Mouse (Mus musculus): ENCODE results near the gene Kcne3. TPM values are rescaled to one million over a fixed set of nuclear protein-coding genes. Genes with fewer than 3 reads are reported as not detected.

Kcne3 gene
- total RNA-seq, 1 experiment: not detected

- no peak overlapping the region for H3K4me3 ChIP-seq (ENCODE audit: insufficient read depth in 1 of 2, low read depth in 1 of 2, low read length in 2 of 2, poor library complexity in 1 of 2, severe bottlenecking in 1 of 2)
- no peak for DNase-seq (ENCODE audit: low read depth, low spot score)
- in situ Hi-C loops (cut with MboI; ENCODE audit: low sequenced_read_pairs in 2 of 2, unreplicated experiment in 2 of 2): no loop called here
- no peaks in the 10 kb centered on the region for H3K36me3 ChIP-seq (ENCODE audit: control insufficient read depth, insufficient read depth, low read length, poor library complexity, severe bottlenecking)
- H3K9ac ChIP-seq (ENCODE audit: insufficient read depth, low read depth, low read length, poor library complexity, severe bottlenecking): no peak overlapping the region
- H3K27ac ChIP-seq (ENCODE audit: insufficient read depth, low read depth, low read length, poor library complexity, severe bottlenecking): no peak overlapping the region
- no peaks in the 10 kb centered on the region for H3K9me3 ChIP-seq (ENCODE audit: control insufficient read depth, insufficient read depth, low read depth, low read length)
- no peaks in the 10 kb centered on the region; a peak in 1 of 4 replicates for H3K4me1 ChIP-seq (ENCODE audit: control insufficient read depth in 2 of 2, insufficient read depth in 2 of 2, low read length in 2 of 2, poor library complexity in 1 of 2)
- TF ChIP-seq HCFC1 (IDR thresholded peaks at IDR 0.05; ENCODE audit: borderline replicate concordance, insufficient read depth, low read length): no peak
- TF ChIP-seq ZNF384 (IDR thresholded peaks at IDR 0.05; ENCODE audit: low read depth, low read length): no peak
- no peak for TF ChIP-seq CHD2 (IDR thresholded peaks at IDR 0.05; ENCODE audit: low read depth, low read length)
- TF ChIP-seq MAFK (IDR thresholded peaks at IDR 0.05; ENCODE audit: insufficient read depth, low read depth, low read length): no peak
These were observed 57.4 kb downstream of the Kcne3 start for GRCm38 (mm10) chr7:100233681-100234080.

Other genes with a start within 250 kb of the Kcne3 start
- gene Rnf169, start 196.1 kb upstream of the Kcne3 start, total RNA-seq (2012; rRNA removed): 19.2 and 26.4 TPM in 2 replicates
- gene Chrdl2, start 170.3 kb upstream of the Kcne3 start, total RNA-seq (2012; rRNA removed): 0.36 TPM in 1 of 2 replicates, not detected in the other
- gene Pold3, start 54.9 kb upstream of the Kcne3 start, total RNA-seq (2012; rRNA removed): 42.5 and 51.4 TPM in 2 replicates
- gene Lipt2, start 17.2 kb upstream of the Kcne3 start, total RNA-seq (2012; rRNA removed): 3.8 and 6.2 TPM in 2 replicates
- gene Pgm2l1, start 50.9 kb downstream of the Kcne3 start, total RNA-seq (2012; rRNA removed): 5.9 and 6.7 TPM in 2 replicates
- 0.95 and 2.0 TPM in 2 replicates for gene P4ha3, start 109.0 kb downstream of the Kcne3 start, total RNA-seq (2012; rRNA removed)
- gene C2cd3, start 195.7 kb downstream of the Kcne3 start, total RNA-seq (2012; rRNA removed): 10.9 and 12.5 TPM in 2 replicates
- gene Ppme1, start 195.8 kb downstream of the Kcne3 start, total RNA-seq (2012; rRNA removed): 31.4 and 34.8 TPM in 2 replicates

All from ES-E14 (cell line).